Mouse (Mus musculus): ENCODE measurements around the gene Chl1. TPM values are rescaled to one million over a fixed set of nuclear protein-coding genes. Genes with fewer than 3 reads are reported as not detected.

The Chl1 gene
- polyA plus RNA-seq, 1 experiment = 104 TPM

DNA sequence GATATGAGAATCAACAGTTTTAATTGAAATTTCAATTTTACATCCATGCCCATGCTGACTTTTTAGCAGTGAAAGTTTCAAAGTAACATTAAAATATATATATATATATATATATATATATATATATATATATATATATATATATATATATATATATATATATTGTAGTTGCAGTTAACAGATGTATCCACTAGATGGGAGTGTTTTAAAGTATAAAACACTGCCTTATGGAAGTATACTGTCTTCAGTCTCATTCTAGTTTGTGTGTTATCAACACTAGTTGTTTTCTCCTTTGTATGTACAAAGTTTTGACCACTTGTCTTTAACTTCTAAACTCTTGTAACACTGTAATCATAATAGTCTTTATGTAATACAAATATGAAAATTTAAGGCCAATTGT, 228.9 kb downstream of the Chl1 start:
- DNase-seq (ENCODE audit: low read depth) = peak; percentile 57
- no peak for TF ChIP-seq POLR2A (IDR thresholded peaks at IDR 0.05; ENCODE audit: borderline replicate concordance, extremely low read depth, insufficient read depth, insufficient read length, poor library complexity, severe bottlenecking)
- no peak for TF ChIP-seq CTCF (IDR thresholded peaks at IDR 0.05; ENCODE audit: borderline replicate concordance, extremely low read depth, insufficient read depth, insufficient read length)

- TF ChIP-seq POLR2A (IDR thresholded peaks at IDR 0.05; ENCODE audit: borderline replicate concordance, extremely low read depth, insufficient read depth, insufficient read length, poor library complexity, severe bottlenecking) = no peak
- TF ChIP-seq CTCF (IDR thresholded peaks at IDR 0.05; ENCODE audit: borderline replicate concordance, extremely low read depth, insufficient read depth, insufficient read length) = peak; percentile 42; the same call in 1 of the 2 replicates
- peak; percentile 51 for DNase-seq (ENCODE audit: low read depth)
Observed at GRCm38 (mm10) chr6:103742784-103743183, 232.4 kb downstream of the Chl1 start.

DNA sequence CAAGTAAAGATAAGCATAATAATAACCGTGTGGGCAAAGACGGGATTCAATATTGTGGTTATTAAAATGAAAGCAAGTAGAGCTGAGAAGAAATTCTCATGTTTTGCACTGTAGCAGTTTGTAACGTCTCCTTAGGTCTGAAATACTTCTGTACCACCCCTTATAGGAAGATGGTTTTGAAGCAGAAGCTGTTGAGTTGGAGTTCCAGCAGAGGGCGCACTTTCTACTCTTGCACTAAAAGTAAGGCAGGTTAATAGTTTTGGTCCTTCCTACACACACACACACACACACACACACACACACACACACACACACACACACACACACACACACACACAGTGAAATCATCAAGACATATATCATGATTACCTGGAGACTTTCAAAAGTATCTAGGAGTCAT, 235.7 kb downstream of the Chl1 start:
- no peak for TF ChIP-seq POLR2A (IDR thresholded peaks at IDR 0.05; ENCODE audit: borderline replicate concordance, extremely low read depth, insufficient read depth, insufficient read length, poor library complexity, severe bottlenecking)
- peak; percentile 43; the same call in 1 of the 2 replicates for TF ChIP-seq CTCF (IDR thresholded peaks at IDR 0.05; ENCODE audit: borderline replicate concordance, extremely low read depth, insufficient read depth, insufficient read length)
- DNase-seq (ENCODE audit: low read depth) = peak; percentile 64

- DNase-seq (ENCODE audit: low read depth) = peak; percentile 74
- TF ChIP-seq POLR2A (IDR thresholded peaks at IDR 0.05; ENCODE audit: borderline replicate concordance, extremely low read depth, insufficient read depth, insufficient read length, poor library complexity, severe bottlenecking) (no peak), CTCF (IDR thresholded peaks at IDR 0.05; ENCODE audit: borderline replicate concordance, extremely low read depth, insufficient read depth, insufficient read length) (no peak)
Observed at GRCm38 (mm10) chr6:103749122-103749773, 238.9 kb downstream of the Chl1 start.

- DNase-seq (ENCODE audit: low read depth) = no peak
- TF ChIP-seq CTCF (IDR thresholded peaks at IDR 0.05; ENCODE audit: borderline replicate concordance, extremely low read depth, insufficient read depth, insufficient read length) = no peak
- TF ChIP-seq POLR2A (IDR thresholded peaks at IDR 0.05; ENCODE audit: borderline replicate concordance, extremely low read depth, insufficient read depth, insufficient read length, poor library complexity, severe bottlenecking) = no peak
Observed at GRCm38 (mm10) chr6:103753891-103754290, 243.5 kb downstream of the Chl1 start.

- no peak for DNase-seq (ENCODE audit: low read depth)
- TF ChIP-seq CTCF (IDR thresholded peaks at IDR 0.05; ENCODE audit: borderline replicate concordance, extremely low read depth, insufficient read depth, insufficient read length) (no peak), POLR2A (IDR thresholded peaks at IDR 0.05; ENCODE audit: borderline replicate concordance, extremely low read depth, insufficient read depth, insufficient read length, poor library complexity, severe bottlenecking) (no peak)
Observed at GRCm38 (mm10) chr6:103766830-103767229, 256.4 kb downstream of the Chl1 start.

DNA sequence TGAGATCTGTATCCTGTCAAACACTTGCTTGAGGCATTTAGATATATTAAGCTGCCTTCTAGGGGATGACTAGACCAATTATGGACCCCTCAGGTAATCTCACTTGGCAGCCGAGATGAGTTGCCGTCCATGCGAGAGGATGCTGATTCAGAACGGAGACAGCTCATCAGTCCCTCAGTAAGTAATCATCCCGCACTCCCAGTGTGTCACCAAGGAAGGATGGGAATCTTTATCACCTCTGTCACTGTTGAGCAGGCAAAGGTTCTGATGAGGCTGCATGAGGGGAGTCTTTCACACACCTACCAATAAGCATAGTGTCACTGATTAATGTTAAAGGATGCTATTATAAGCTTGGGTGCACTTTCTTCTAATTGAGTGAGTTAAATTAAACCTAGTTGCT, 270.7 kb downstream of the Chl1 start:
- DNase-seq (ENCODE audit: low read depth) = peak; percentile 32
- no peak for TF ChIP-seq CTCF (IDR thresholded peaks at IDR 0.05; ENCODE audit: borderline replicate concordance, extremely low read depth, insufficient read depth, insufficient read length)
- TF ChIP-seq POLR2A (IDR thresholded peaks at IDR 0.05; ENCODE audit: borderline replicate concordance, extremely low read depth, insufficient read depth, insufficient read length, poor library complexity, severe bottlenecking) = no peak

DNA sequence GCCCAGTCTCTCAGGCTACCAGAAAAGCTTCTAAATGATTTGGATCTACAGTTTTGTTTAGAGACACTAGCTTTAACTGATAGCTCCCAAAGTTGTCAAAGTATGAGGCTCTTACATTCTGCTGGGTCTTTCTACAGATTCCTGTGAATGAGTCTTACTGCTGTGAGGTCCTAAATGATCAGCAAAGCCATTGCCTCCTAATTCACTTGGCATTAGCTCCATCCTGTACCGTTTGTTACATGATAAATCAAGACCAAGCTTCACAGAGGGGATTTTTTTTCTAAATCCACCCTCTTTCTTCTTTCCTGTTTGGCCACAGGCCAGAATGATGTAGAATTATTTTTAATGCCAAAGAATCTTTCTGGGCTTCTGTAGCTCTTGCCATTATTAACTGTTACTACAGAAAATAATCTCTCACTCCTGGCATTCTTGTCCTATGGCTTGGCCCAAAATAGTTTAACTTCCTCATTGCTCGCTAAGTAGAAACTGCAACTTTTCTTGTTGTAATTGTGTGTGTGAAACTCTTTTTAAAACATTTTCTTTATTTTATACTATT, 280.8 kb downstream of the Chl1 start:
- no peak for TF ChIP-seq CTCF (IDR thresholded peaks at IDR 0.05; ENCODE audit: borderline replicate concordance, extremely low read depth, insufficient read depth, insufficient read length)
- TF ChIP-seq POLR2A (IDR thresholded peaks at IDR 0.05; ENCODE audit: borderline replicate concordance, extremely low read depth, insufficient read depth, insufficient read length, poor library complexity, severe bottlenecking) = no peak

GRCm38 (mm10) chr6:103795241-103795640, 284.9 kb downstream of the Chl1 start:
- peak; percentile 25 for DNase-seq (ENCODE audit: low read depth)
- TF ChIP-seq POLR2A (IDR thresholded peaks at IDR 0.05; ENCODE audit: borderline replicate concordance, extremely low read depth, insufficient read depth, insufficient read length, poor library complexity, severe bottlenecking) (no peak), CTCF (IDR thresholded peaks at IDR 0.05; ENCODE audit: borderline replicate concordance, extremely low read depth, insufficient read depth, insufficient read length) (no peak)

More for the DNA sequence above, 280.8 kb downstream of the Chl1 start:
- no peak for DNase-seq (ENCODE audit: low read depth)

Data from brain, embryonic 14.5 days (tissue).